Mouse (Mus musculus) limb, embryonic 11.5 days (tissue): ENCODE data around the gene Tmem178. TPM values are rescaled to one million over a fixed set of nuclear protein-coding genes. Genes with fewer than 3 reads are reported as not detected.
A peak's percentile ranks its signal among the peaks of the same experiment; 100 is the strongest.

Source experiments
- ATAC-seq: fragments of 200-750 bp; cut with Nextera tagmentation; 2 replicates; pipeline ENCODE4 v1.8.0; 2017; ENCODE audit warnings: low read depth; ENCODE audit not compliant: insufficient number of reproducible peaks, low FRiP score, low TSS enrichment
- DNase-seq: peaks from one replicate; pipeline ENCODE4 v3.0.0-alpha.2; 2015; ENCODE audit warnings: low spot score
- H3K27ac ChIP-seq: fragments of 300-500 bp; sonication (generic); replicated peaks from 2 replicates; pipeline ENCODE4 v1.5.1; 2014; ENCODE audit warnings: low read depth, mild to moderate bottlenecking, low read length
- H3K27me3 ChIP-seq: fragments of 300-500 bp; sonication (generic); 2 replicates; pipeline ENCODE4 v1.6.1; 2014; ENCODE audit warnings: mild to moderate bottlenecking, low read length, mixed read lengths; ENCODE audit not compliant: control insufficient read depth, insufficient read depth
- H3K36me3 ChIP-seq: fragments of 300-500 bp; sonication (generic); 2 replicates; pipeline ENCODE4 v1.6.1; 2014; ENCODE audit warnings: mild to moderate bottlenecking, low read length, moderate library complexity, mixed read lengths; ENCODE audit not compliant: control insufficient read depth, insufficient read depth
- H3K4me1 ChIP-seq: fragments of 300-500 bp; sonication (generic); 2 replicates; pipeline ENCODE4 v1.6.1; 2014; ENCODE audit warnings: low read length, mixed read lengths; ENCODE audit not compliant: control insufficient read depth, insufficient read depth
- H3K4me2 ChIP-seq: fragments of 300-500 bp; sonication (generic); 2 replicates; pipeline ENCODE4 v1.6.1; 2014; ENCODE audit warnings: low read depth, mild to moderate bottlenecking, moderate library complexity; ENCODE audit not compliant: severe bottlenecking
- H3K4me3 ChIP-seq: fragments of 300-500 bp; sonication (generic); 2 replicates; pipeline ENCODE4 v1.5.1; 2014; ENCODE audit warnings: low read depth, low read length
- H3K9ac ChIP-seq: fragments of 300-500 bp; sonication (generic); 2 replicates; pipeline ENCODE4 v1.6.1; 2014; ENCODE audit warnings: mild to moderate bottlenecking, low read length
- H3K9me3 ChIP-seq: fragments of 300-500 bp; sonication (generic); 2 replicates; pipeline ENCODE4 v1.6.1; 2016; ENCODE audit warnings: low read length; ENCODE audit not compliant: control insufficient read depth
- WGBS: fragments of 180-500 bp; shearing (Covaris S2); extraction: QIAGEN DNeasy Blood & Tissue Kit; methylation state at CpG from one replicate; pipeline ENCODE4 v1.1.7; 2014; 5-methylcytosine and 5-hydroxymethylcytosine counted together
- polyA plus RNA-seq: library from polyadenylated mRNA; unstranded; fragments of >200 nt; fragmentation: Nextera tagmentation; extraction: Ambion mirVana; gene quantifications from 2 replicates; pipeline ENCODE4 v1.2.1, GENCODE M21; 2014

The Tmem178 gene
- polyA plus RNA-seq, 1 experiment from 2014 or later, result 6.9 TPM

DNA sequence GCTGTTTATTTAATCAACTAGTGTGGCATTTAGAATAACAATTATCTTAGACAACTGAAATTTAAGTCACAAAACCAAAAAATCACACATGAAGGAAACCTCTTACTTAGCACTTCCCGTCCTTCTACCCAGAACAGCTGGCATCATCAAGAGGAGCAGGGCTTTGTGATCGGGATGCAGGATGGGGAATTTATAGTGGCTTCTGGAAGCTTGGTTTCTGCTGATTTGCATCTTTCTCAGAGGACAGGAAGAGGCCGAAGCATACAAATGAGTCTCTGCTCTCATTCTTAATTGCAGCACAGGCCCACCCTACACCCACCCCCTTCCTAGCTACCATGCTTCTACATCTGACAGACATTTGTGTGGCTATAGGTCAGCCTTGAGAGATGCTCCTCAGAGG, 99.9 kb downstream of the Tmem178 start:
- no peak overlapping the region for H3K9ac ChIP-seq
- ATAC-seq, result no peak
- no peaks in the 10 kb centered on the region for H3K9me3 ChIP-seq
- no peak overlapping the region for H3K4me3 ChIP-seq
- no peaks in the 10 kb centered on the region; the same call in 1 of the 2 replicates for H3K36me3 ChIP-seq
- H3K27ac ChIP-seq, result no peak overlapping the region
- no peak overlapping the region for H3K4me2 ChIP-seq
- DNase-seq, result no peak
- WGBS, result 92% methylated on average over 3 of the region's 3 CpGs
- no peaks in the 10 kb centered on the region for H3K4me1 ChIP-seq
- no peaks in the 10 kb centered on the region for H3K27me3 ChIP-seq

DNA sequence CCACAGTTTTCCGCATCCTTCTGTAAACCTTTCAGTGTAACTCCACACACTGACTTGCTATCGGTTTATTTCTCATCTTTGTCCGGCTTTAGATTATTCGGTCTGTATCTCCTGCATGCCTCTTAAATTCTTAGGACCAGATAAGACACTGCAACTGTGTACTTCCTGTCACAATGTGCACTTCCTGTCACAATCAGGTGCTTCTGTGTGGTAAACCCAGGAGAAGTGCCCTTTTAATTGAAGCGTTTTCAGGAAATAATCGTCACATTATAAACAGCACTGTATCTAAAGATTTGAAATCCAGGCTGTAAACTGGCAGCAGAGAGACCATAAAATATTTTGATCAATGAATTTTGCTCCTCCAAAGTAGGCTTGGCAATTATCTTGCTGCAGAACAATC, 100.7 kb downstream of the Tmem178 start:
- H3K9me3 ChIP-seq, result no peaks in the 10 kb centered on the region
- no peak overlapping the region for H3K4me3 ChIP-seq
- H3K36me3 ChIP-seq, result no peaks in the 10 kb centered on the region; the same call in 1 of the 2 replicates
- H3K27ac ChIP-seq, result no peak overlapping the region
- no peak overlapping the region for H3K9ac ChIP-seq
- WGBS, result 96% methylated on average over 6 of the region's 6 CpGs
- H3K27me3 ChIP-seq, result no peaks in the 10 kb centered on the region
- ATAC-seq (no peak), DNase-seq (no peak)
- H3K4me1 ChIP-seq, result no peaks in the 10 kb centered on the region
- no peak overlapping the region for H3K4me2 ChIP-seq

DNA sequence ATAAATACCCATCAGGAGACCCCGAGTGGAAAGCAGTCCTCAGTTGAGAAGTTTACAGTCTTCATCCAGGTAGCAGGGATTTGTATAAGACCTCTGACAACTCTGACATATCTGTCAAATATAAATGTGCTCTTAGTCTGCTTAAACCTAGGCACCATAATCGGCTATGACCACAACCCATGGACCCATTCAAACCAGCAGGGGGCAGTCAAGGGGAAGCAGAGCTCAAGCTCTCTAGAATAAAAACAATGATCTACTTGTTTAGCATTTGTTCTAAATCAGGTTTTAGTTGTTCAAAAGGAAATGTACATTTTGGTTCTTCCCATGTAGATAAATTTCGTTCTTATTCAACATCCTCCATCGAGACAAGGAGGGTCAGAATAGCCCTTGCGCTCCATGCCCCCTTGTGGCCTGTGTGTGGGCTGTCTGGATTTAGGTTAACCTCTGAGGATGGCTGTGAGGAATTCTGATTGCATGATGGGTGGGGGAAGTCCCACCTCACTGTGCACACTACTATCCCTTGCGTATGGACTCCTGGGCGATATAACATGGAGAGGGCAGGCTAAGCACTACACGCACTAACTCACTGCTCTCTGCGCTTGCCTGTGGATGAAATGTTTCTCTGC, 101.2 kb downstream of the Tmem178 start:
- no peak for ATAC-seq
- WGBS, result 89% methylated on average over 9 of the region's 9 CpGs
- no peak overlapping the region for H3K9ac ChIP-seq
- peak; percentile 44 for DNase-seq
- H3K36me3 ChIP-seq, result no peaks in the 10 kb centered on the region; the same call in 1 of the 2 replicates
- H3K27me3 ChIP-seq, result no peaks in the 10 kb centered on the region
- no peak overlapping the region for H3K27ac ChIP-seq
- no peak overlapping the region for H3K4me3 ChIP-seq
- no peaks in the 10 kb centered on the region for H3K9me3 ChIP-seq
- no peaks in the 10 kb centered on the region for H3K4me1 ChIP-seq
- no peak overlapping the region for H3K4me2 ChIP-seq

DNA sequence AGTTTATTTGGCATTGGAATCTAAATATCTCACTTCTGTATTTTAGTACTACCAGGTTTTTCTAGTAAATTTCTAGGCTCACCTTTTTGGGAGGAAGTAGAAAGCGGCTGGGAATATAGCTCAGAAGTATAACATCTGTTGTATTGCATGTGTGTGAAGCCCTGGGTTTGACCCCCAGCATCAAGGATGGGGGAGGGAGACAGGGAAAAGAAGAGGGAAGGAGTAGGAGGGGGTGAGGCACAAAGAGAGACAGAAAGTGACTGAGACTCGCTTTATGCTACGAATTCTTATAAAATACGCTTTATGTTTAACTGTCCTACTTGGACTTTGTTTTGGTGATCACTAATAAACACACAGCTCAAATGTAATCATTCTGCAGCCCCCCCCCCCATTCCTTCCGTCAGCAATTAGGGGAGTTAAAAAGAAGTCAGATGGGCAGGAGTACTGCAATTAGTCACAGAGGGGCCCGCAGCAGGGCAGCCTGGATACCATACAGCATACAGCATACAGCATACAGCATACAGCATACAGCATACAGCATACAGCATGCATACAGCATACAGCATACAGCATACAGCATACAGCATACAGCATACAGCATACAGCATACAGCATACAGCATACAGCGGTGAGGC, 103.6 kb downstream of the Tmem178 start:
- H3K9ac ChIP-seq, result no peak overlapping the region
- ATAC-seq (no peak), DNase-seq (no peak)
- 69% methylated on average over 7 of the region's 7 CpGs for WGBS
- no peaks in the 10 kb centered on the region for H3K9me3 ChIP-seq
- H3K4me3 ChIP-seq, result no peak overlapping the region
- H3K27me3 ChIP-seq, result no peaks in the 10 kb centered on the region
- H3K4me2 ChIP-seq, result no peak overlapping the region
- H3K27ac ChIP-seq, result no peak overlapping the region
- H3K36me3 ChIP-seq, result peaks cover 3% of the 10 kb centered on the region; the same call in 1 of the 2 replicates
- H3K4me1 ChIP-seq, result no peaks in the 10 kb centered on the region

Other genes with a start within 250 kb of the Tmem178 start
- 33.7 and 36.1 TPM in 2 replicates for gene Map4k3, start 216.1 kb upstream of the Tmem178 start, polyA plus RNA-seq
- 15.0 and 15.8 TPM in 2 replicates for gene Thumpd2, start 120.5 kb downstream of the Tmem178 start, polyA plus RNA-seq